Mouse (Mus musculus): ENCODE measurements at regions not wholly inside any gene's neighbourhood (a gene's known extent, or its start where the extent isn't known, plus 50 kb on each side); places are given as distances from the start of the nearest gene placed in this dataset.

GRCm38 (mm10) chr7:31208237-31209054 lies 52.8 kb upstream of the Gramd1a start:
- ATAC-seq (replicated peaks; ENCODE audit: low FRiP score, poor library complexity, severe bottlenecking), result peak; percentile 90

DNA sequence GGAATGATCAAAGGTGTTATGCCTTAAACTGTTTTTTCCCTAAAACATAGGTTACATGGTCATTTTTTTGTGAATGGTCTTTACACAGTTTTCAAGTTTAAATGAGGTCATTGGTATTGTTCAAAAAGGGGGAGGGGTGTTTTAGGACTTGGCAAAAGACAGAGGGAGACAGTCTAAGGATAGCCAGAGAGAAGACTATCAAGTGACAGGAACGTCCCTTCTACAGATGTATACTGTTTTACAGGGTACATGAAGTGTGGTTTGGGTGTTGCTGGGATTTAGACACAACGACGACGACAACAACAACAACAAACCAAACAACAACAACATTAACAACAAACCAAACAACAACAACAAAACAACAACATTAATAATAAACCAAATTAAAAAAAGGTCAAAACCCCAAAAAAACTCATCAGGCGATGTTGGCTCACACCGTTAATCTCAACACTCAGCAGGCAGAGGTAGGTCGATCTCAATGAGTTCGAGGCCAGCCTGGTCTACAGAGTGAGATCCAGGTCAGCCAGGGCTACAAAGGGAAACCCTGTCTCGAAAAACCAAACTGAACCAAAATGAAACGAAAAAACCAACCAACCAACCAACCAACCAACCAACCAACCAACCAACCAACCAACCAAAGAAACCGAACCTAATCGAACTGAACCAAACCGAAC lies 52.0 kb upstream of the Gramd1a start:
- no peak for ATAC-seq (replicated peaks; ENCODE audit: low FRiP score, poor library complexity, severe bottlenecking)
